Mouse (Mus musculus) ES-E14 (cell line): ENCODE results near the gene H2-Eb1.

ENCODE experiments used
- CHD2 ChIP-seq: IDR thresholded peaks from 2 replicates; pipeline ENCODE4 v1.6.1; 2014; ENCODE audit warnings: mild to moderate bottlenecking, low read depth, low read length, inconsistent platforms
- MAFK ChIP-seq: IDR thresholded peaks from 2 replicates; pipeline ENCODE4 v1.6.1; 2014; ENCODE audit warnings: mild to moderate bottlenecking, low read depth, low read length, inconsistent platforms; ENCODE audit not compliant: insufficient read depth
- ZC3H11A ChIP-seq: IDR thresholded peaks from 2 replicates; pipeline ENCODE4 v1.6.1; 2012; ENCODE audit warnings: low read depth, mild to moderate bottlenecking, inconsistent platforms, low read length, borderline replicate concordance

DNA sequence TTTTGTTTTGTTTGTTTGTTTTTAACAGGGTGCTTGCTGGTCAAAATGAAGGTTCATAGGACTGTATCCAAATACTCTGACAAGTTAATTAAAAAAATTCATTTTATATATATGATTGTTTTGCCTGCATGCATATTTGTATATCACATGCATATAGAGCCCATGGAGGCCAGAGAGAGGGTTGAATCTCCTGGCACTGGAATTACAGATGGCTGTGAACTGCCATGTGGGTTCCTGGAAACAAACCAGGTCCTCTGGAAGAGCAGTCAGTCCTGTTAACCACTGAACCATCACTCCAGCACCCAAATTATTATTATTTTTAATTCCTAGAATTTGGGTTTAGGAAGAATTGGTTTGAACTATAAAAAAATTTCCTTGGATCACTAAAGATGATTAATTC, 10.4 kb upstream of the H2-Eb1 start:
- TF ChIP-seq MAFK: no peak
- no peak for TF ChIP-seq ZC3H11A
- TF ChIP-seq CHD2: no peak
